Mouse (Mus musculus): Measurements from ENCODE around the gene Vsx2.
A peak's percentile ranks its signal among the peaks of the same experiment; 100 is the strongest.

GRCm38 (mm10) chr12:84589825-84590761, 20.5 kb downstream of the Vsx2 start:
- TF ChIP-seq CTCF (IDR thresholded peaks at IDR 0.05; ENCODE audit: extremely low read depth, insufficient read depth, low read length) (peak; percentile 99), POLR2A (IDR thresholded peaks at IDR 0.05; ENCODE audit: extremely low read depth, insufficient read depth, low read length) (no peak)

Data from cortical plate, adult 2 months (tissue).